12 mouse cellular contexts compared by ENCODE assay signal in genomic region chr1:60469491-60469890, GRCm38 (mm10).
"Had no signal": no experiment of that assay in that cellular context is flagged by ENCODE, and none has a peak within 500 bp of the region (broad histone marks: within the 10 kb centered on the region; RNA-seq: fewer than 3 reads in every experiment).

No protein-coding gene starts in this region.

- H3K27ac ChIP-seq: kidney, embryonic 15.5 days; liver, embryonic 13.5 days; midbrain, embryonic 10.5 days; neural tube, embryonic 12.5 days had no signal

- DNase-seq: kidney, adult 2 months; kidney, postnatal 14 days; liver; liver, embryonic 13.5 days; liver, postnatal 0 days; lung, postnatal 36 days; midbrain, embryonic 14.5 days; thymus, postnatal 4 days had no signal

- ATAC-seq: liver, postnatal 0 days had no signal

- H3K4me3 ChIP-seq: kidney, embryonic 15.5 days; liver, embryonic 13.5 days; midbrain, embryonic 10.5 days; myocyte; neural tube, embryonic 12.5 days had no signal
